ENCODE assay signal across 8 mouse cellular contexts in genomic region chr19:7494187-7495015, GRCm38 (mm10). TPM values are rescaled to one million over a fixed set of nuclear protein-coding genes. Genes with fewer than 3 reads are reported as not detected.
DNase-seq lines count a peak whose midpoint lies in the region; ATAC-seq and TF ChIP-seq lines count a peak whose summit lies in the region.

No protein-coding gene starts in this region.

- peak overlapping the region; percentile 93 for H3K4me3 ChIP-seq in E14TG2a.4 (replicated peaks; ENCODE audit: low read length)
- H3K4me3 ChIP-seq in forebrain, embryonic 13.5 days: peak overlapping the region; percentile 62
- H3K4me3 ChIP-seq in neural tube, embryonic 15.5 days (replicated peaks): peak overlapping the region; percentile 89

- TF ChIP-seq CTCF in E14TG2a.4 (conservative IDR thresholded peaks at IDR 0.05; ENCODE audit: low read length): no peak

- ATAC-seq in forebrain, embryonic 13.5 days: peak; percentile 97
- peak; percentile 95 for ATAC-seq in neural tube, embryonic 15.5 days (ENCODE audit: low FRiP score)

- under 1% methylated on average over 83 of the region's 84 CpGs for WGBS in forebrain, embryonic 13.5 days
- under 1% methylated on average over 84 of the region's 84 CpGs for WGBS in neural tube, embryonic 15.5 days

- H3K4me2 ChIP-seq in forebrain, embryonic 13.5 days: peak overlapping the region; percentile 63
- peak overlapping the region; percentile 63 for H3K4me2 ChIP-seq in neural tube, embryonic 15.5 days

- no peaks in the 10 kb centered on the region for H3K9me3 ChIP-seq in E14TG2a.4 (ENCODE audit: low read length)
- H3K9me3 ChIP-seq in forebrain, embryonic 13.5 days (replicated peaks): no peaks in the 10 kb centered on the region
- H3K9me3 ChIP-seq in neural tube, embryonic 15.5 days (replicated peaks): no peaks in the 10 kb centered on the region

- H3K4me1 ChIP-seq in E14TG2a.4 (replicated peaks; ENCODE audit: low read depth, low read length): peaks cover 43% of the 10 kb centered on the region
- peaks cover 6% of the 10 kb centered on the region for H3K4me1 ChIP-seq in forebrain, embryonic 13.5 days
- H3K4me1 ChIP-seq in neural tube, embryonic 15.5 days: peaks cover 14% of the 10 kb centered on the region

- peak overlapping the region; percentile 95 for H3K27ac ChIP-seq in forebrain, embryonic 13.5 days
- H3K27ac ChIP-seq in neural tube, embryonic 15.5 days (replicated peaks): peak overlapping the region; percentile 98

- peak; percentile 80 for DNase-seq in c-Kit-positive CD71-positive TER-119-positive erythroid progenitor cells, embryonic 14.5 days (ENCODE audit: low spot score)
- DNase-seq in heart, postnatal 14 days: peak; percentile 92 to 95
- peak; percentile 97 for DNase-seq in layer of hippocampus, adult 11-12 months (ENCODE audit: low spot score)
- DNase-seq in lung, adult 18-20 months: peak; percentile 97 to 98
- DNase-seq in testis, postnatal 14 days (ENCODE audit: low spot score): peak; percentile 97

- peak overlapping the region; percentile 84 for H3K9ac ChIP-seq in forebrain, embryonic 13.5 days
- peak overlapping the region; percentile 93 for H3K9ac ChIP-seq in neural tube, embryonic 15.5 days (replicated peaks)

- H3K36me3 ChIP-seq in E14TG2a.4 (ENCODE audit: insufficient read depth, low read length): peaks cover 6% of the 10 kb centered on the region; the same call in 1 of the 2 replicates
- H3K36me3 ChIP-seq in forebrain, embryonic 13.5 days (ENCODE audit: poor library complexity, severe bottlenecking): no peaks in the 10 kb centered on the region
- H3K36me3 ChIP-seq in neural tube, embryonic 15.5 days: no peaks in the 10 kb centered on the region

- intact Hi-C loops in heart, postnatal 14 days (cut with DNase I): no loop called here

- H3K27me3 ChIP-seq in E14TG2a.4 (ENCODE audit: insufficient read depth, low read length): no peaks in the 10 kb centered on the region
- no peaks in the 10 kb centered on the region for H3K27me3 ChIP-seq in forebrain, embryonic 13.5 days
- H3K27me3 ChIP-seq in neural tube, embryonic 15.5 days (replicated peaks): no peaks in the 10 kb centered on the region

RNA-seq across cellular contexts. Expression of gene Atl3, which starts 0.6 kb away (rescaled TPM):
- polyA plus RNA-seq in forebrain, embryonic 13.5 days (2015; fragmentation: Nextera tagmentation; extraction: Ambion mirVana): 6.8 and 8.3 TPM in 2 replicates
- total RNA-seq in heart, postnatal 14 days (2021): 10 to 100 TPM; 24.7 to 28.4 TPM
- polyA plus RNA-seq in neural tube, embryonic 15.5 days (2015; fragmentation: Nextera tagmentation; extraction: Ambion mirVana): 7.0 and 7.6 TPM in 2 replicates

RNA-seq across cellular contexts. Expression of gene Rtn3, which starts 11.3 kb away (rescaled TPM):
- polyA plus RNA-seq in forebrain, embryonic 13.5 days (2015; fragmentation: Nextera tagmentation; extraction: Ambion mirVana): 395 and 428 TPM in 2 replicates
- total RNA-seq in heart, postnatal 14 days (2021): 10 to 100 TPM; 79.2 to 87.9 TPM
- 588 and 670 TPM in 2 replicates for polyA plus RNA-seq in neural tube, embryonic 15.5 days (2015; fragmentation: Nextera tagmentation; extraction: Ambion mirVana)

Comparison
In these comparisons a context has a peak if more than half of its experiments do, and no peak if none do; other contexts are left out.
1. Peak in every context shown above with its lines: DNase-seq, ATAC-seq, H3K4me3 ChIP-seq and H3K27ac ChIP-seq.